Mouse (Mus musculus) kidney, adult 2 months (tissue): ENCODE measurements at regions not wholly inside any gene's neighbourhood (a gene's known extent, or its start where the extent isn't known, plus 50 kb on each side); places are given as distances from the start of the nearest gene placed in this dataset.

Source experiments
- CTCF ChIP-seq: fragments of 200-500 bp; conservative IDR thresholded peaks from 2 replicates; pipeline ENCODE4 v1.5.1; 2011; ENCODE audit warnings: low read depth, mild to moderate bottlenecking, control low read depth, low read length, moderate library complexity, mixed read lengths; ENCODE audit not compliant: insufficient read depth, insufficient read length
- POLR2A ChIP-seq: fragments of 200-500 bp; IDR thresholded peaks from one replicate; pipeline ENCODE4 v1.6.1; 2011; ENCODE audit warnings: low read depth, low read length, control low read depth

- TF ChIP-seq CTCF (no peak), POLR2A (no peak)
These were observed 60.0 kb downstream of the Tril start for GRCm38 (mm10) chr6:53760651-53761058.
